Mouse (Mus musculus) olfactory bulb, adult 2 months (tissue): Measurements from ENCODE around the gene Mxd4.

Source experiments
- CTCF ChIP-seq: fragments of 200-500 bp; IDR thresholded peaks from 2 replicates; pipeline ENCODE4 v1.5.1; 2012; ENCODE audit warnings: low read depth, mild to moderate bottlenecking, low read length, moderate library complexity; ENCODE audit not compliant: insufficient read depth
- POLR2A ChIP-seq: fragments of 200-500 bp; IDR thresholded peaks from 2 replicates; pipeline ENCODE4 v1.6.1; 2012; ENCODE audit warnings: mild to moderate bottlenecking, low read depth, low read length, moderate library complexity; ENCODE audit not compliant: insufficient read depth

GRCm38 (mm10) chr5:34167857-34168256 lies 19.7 kb downstream of the Mxd4 start:
- TF ChIP-seq CTCF (no peak), POLR2A (no peak)
